Mouse (Mus musculus) kidney, embryonic 14.5 days (tissue): ENCODE data around the gene Ahsa1. TPM values are rescaled to one million over a fixed set of nuclear protein-coding genes. Genes with fewer than 3 reads are reported as not detected.

Experiments
- ATAC-seq: fragments of 200-750 bp; cut with Nextera tagmentation; 2 replicates; pipeline ENCODE4 v1.8.0; 2017; ENCODE audit warnings: moderate number of reproducible peaks, mild to moderate bottlenecking, moderate TSS enrichment, moderate library complexity; ENCODE audit not compliant: low FRiP score, low TSS enrichment
- H3K27ac ChIP-seq: fragments of 300-500 bp; sonication (generic); 2 replicates; pipeline ENCODE4 v1.5.1; 2014; ENCODE audit warnings: low read depth, mild to moderate bottlenecking, low read length, moderate library complexity, mixed read lengths
- H3K27me3 ChIP-seq: fragments of 300-500 bp; sonication (generic); 2 replicates; pipeline ENCODE4 v1.6.1; 2014; ENCODE audit warnings: mild to moderate bottlenecking, low read length; ENCODE audit not compliant: control insufficient read depth, insufficient read depth
- H3K36me3 ChIP-seq: fragments of 300-500 bp; sonication (generic); 2 replicates; pipeline ENCODE4 v1.6.1; 2014; ENCODE audit warnings: low read length, mixed read lengths; ENCODE audit not compliant: control insufficient read depth, insufficient read depth
- H3K4me1 ChIP-seq: fragments of 300-500 bp; sonication (generic); 2 replicates; pipeline ENCODE4 v1.6.1; 2014; ENCODE audit warnings: low read length, mixed read lengths; ENCODE audit not compliant: control insufficient read depth, insufficient read depth
- H3K4me2 ChIP-seq: fragments of 300-500 bp; sonication (generic); replicated peaks from 2 replicates; pipeline ENCODE4 v1.6.1; 2014; ENCODE audit warnings: low read depth, mild to moderate bottlenecking, low read length
- H3K4me3 ChIP-seq: fragments of 300-500 bp; sonication (generic); 2 replicates; pipeline ENCODE4 v1.5.1; 2014; ENCODE audit warnings: mild to moderate bottlenecking, low read length
- H3K9ac ChIP-seq: fragments of 300-500 bp; sonication (generic); 2 replicates; pipeline ENCODE4 v1.6.1; 2014; ENCODE audit warnings: low read depth, mild to moderate bottlenecking, low read length, moderate library complexity
- H3K9me3 ChIP-seq: fragments of 300-500 bp; sonication (generic); 2 replicates; pipeline ENCODE4 v1.6.1; 2016; ENCODE audit warnings: low read length; ENCODE audit not compliant: control insufficient read depth
- WGBS: fragments of 180-500 bp; shearing (Covaris S2); extraction: QIAGEN DNeasy Blood & Tissue Kit; methylation state at CpG from one replicate; pipeline ENCODE4 v1.1.7; 2014; 5-methylcytosine and 5-hydroxymethylcytosine counted together
- polyA plus RNA-seq: library from polyadenylated mRNA; unstranded; fragments of >200 nt; fragmentation: Nextera tagmentation; extraction: Ambion mirVana; gene quantifications from 2 replicates; pipeline ENCODE4 v1.2.1, GENCODE M21; 2014

The Ahsa1 gene
- 203 and 219 TPM in 2 replicates for polyA plus RNA-seq

DNA sequence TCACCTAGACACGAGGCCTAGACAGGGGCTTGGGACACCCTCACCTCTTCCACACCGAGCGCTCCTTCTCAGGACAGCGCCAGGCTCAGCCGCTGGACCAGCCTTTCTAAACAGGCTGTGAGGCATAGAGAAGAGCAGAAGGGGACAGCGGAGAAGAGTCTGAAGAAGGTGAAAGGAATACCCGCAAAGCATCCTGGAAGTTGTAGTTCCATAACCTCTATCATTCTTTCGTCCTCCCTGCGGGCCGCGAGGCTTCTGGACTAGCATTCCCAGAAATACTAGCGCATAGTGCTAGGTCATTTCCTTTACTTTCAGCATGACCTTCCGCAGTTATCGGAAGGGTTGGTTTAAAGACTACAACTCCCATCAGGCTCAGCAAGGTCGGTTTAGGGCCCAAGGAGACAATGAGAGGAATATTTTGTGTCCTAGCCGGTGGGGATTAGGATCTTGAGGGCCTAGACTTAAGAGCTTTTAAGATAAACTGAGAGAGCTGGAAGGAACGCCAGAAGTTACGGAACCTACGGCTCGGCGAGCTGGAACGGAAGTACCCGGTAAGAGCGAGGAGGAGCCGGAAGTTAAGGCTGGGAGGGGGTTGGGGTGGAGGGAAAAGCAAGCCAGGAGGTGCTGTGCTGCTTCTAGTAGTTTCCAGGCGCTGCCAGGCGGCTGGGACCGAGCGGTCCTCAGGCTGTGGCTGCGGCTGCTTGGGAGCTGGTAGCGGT lies at the start of gene Ahsa1, which contains the start of gene Vipas39:
TSS of gene Ahsa1 (plus strand) at position 372 of the 719 bp plus-strand sequence.
TSS of gene Vipas39 (minus strand) at position 149 of the 719 bp plus-strand sequence.
- WGBS, result under 1% methylated on average over 31 of the region's 31 CpGs
- Histone ChIP-seq H3K36me3 (peaks cover 53% of the 10 kb centered on the region), H3K4me1 (peaks cover 8% of the 10 kb centered on the region), H3K9ac (peak within 1 kb of the TSS; percentile 87), H3K9me3 (no peaks in the 10 kb centered on the region), H3K4me3 (peak within 1 kb of the TSS; percentile 92), H3K27ac (peak within 1 kb of the TSS; percentile 84), H3K4me2 (peak within 1 kb of the TSS; percentile 78), H3K27me3 (no peaks in the 10 kb centered on the region)
- ATAC-seq, result peak; percentile 96

DNA sequence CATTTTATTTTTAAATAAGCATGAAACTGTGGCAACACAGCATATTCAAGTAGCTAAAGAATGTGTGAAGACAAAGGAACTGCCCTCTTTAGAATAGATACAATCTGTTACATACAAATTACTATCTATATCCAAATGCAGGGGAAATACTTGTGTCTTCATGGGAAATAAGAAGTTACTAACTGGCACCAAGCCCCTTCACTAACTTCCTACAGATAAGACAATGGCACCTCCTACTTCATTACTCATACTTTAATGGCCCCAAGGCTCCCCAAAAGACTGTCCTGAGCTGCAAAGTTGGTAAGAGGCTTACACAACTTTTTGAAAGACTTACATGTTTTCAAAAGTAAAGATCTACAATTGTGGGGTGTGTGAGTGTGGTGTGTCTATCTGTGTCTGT lies 48.7 kb upstream of the Ahsa1 start:
- H3K27ac ChIP-seq, result no peak overlapping the region
- no peak overlapping the region for H3K4me2 ChIP-seq
- H3K4me3 ChIP-seq, result no peak overlapping the region
- no peak for ATAC-seq
- no peaks in the 10 kb centered on the region for H3K27me3 ChIP-seq
- no peak overlapping the region for H3K9ac ChIP-seq
- no peaks in the 10 kb centered on the region for H3K4me1 ChIP-seq
- H3K36me3 ChIP-seq, result no peaks in the 10 kb centered on the region
- no peaks in the 10 kb centered on the region for H3K9me3 ChIP-seq

DNA sequence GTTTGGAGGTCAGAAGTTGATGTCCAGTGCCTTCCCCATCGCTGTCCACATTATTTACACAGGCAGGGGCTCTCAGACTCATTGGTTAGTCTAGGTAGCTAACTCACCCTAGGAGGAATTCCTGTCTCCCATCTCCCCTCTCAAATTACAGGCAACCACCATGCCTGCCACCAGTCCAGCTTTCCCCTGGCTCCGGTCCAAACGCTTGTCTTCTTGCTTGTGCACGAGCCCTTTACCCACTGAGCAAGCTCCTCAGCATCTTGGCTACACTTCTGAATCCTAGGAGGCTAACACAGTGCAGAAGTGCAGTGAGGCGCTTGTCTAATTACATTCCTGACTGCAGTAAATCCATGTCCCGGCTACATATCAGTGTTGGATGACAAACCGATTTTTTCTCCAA lies 46.9 kb upstream of the Ahsa1 start:
- Histone ChIP-seq H3K27ac (no peak overlapping the region), H3K27me3 (no peaks in the 10 kb centered on the region), H3K36me3 (no peaks in the 10 kb centered on the region), H3K4me1 (no peaks in the 10 kb centered on the region), H3K4me2 (no peak overlapping the region), H3K9ac (no peak overlapping the region), H3K9me3 (no peaks in the 10 kb centered on the region), H3K4me3 (no peak overlapping the region)
- WGBS, result 56% methylated on average over 7 of the region's 7 CpGs
- ATAC-seq, result no peak

DNA sequence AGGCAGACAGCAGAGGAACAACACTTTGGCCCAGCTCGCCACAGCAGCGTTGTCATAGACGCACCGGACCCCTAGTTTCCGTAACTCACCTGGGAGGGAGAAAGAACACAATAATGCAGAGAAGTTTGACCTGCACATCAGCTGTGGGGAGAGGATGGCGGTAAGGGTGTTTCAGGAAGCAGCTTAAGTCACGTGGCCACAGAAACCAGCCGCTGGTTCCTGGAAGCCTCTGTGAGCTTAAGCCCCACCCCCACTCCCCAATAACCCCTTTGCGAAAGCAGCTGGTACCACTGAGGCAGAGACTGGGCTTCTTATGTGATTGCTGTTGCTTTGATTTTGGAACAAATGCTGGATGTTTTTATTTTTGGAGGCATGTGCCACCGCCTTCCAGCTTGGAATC lies 41.3 kb upstream of the Ahsa1 start:
- no peaks in the 10 kb centered on the region for H3K9me3 ChIP-seq
- no peaks in the 10 kb centered on the region for H3K36me3 ChIP-seq
- 81% methylated on average over 10 of the region's 10 CpGs for WGBS
- H3K4me2 ChIP-seq, result no peak overlapping the region; the same call in 1 of the 2 replicates
- no peak for ATAC-seq
- H3K27ac ChIP-seq, result no peak overlapping the region
- no peak overlapping the region for H3K4me3 ChIP-seq
- H3K27me3 ChIP-seq, result no peaks in the 10 kb centered on the region
- H3K9ac ChIP-seq, result no peak overlapping the region
- no peaks in the 10 kb centered on the region for H3K4me1 ChIP-seq

DNA sequence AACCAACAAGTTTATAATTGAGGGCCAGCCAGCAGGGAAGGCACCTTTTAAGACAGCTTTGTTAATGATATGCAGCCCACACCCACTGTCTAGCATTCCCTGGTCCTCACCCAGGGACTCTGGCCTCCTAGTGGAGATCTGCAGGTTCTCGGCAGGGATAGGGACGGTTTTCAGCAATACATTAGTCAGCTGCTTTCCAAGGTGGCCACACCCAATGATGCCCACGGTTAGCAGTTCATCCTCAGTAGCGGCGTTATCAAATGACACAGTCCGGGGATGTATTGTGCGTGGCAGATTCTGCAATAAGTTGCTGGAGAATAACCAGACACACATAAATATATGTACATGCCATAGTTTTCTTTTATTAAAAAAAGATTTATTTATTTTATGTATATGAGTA lies 39.5 kb upstream of the Ahsa1 start:
- no peak overlapping the region for H3K27ac ChIP-seq
- H3K36me3 ChIP-seq, result no peaks in the 10 kb centered on the region
- no peaks in the 10 kb centered on the region for H3K9me3 ChIP-seq
- whole genome bisulfite sequencing, result 79% methylated on average over 7 of the region's 7 CpGs
- no peak overlapping the region for H3K4me3 ChIP-seq
- H3K4me2 ChIP-seq, result no peak overlapping the region
- no peaks in the 10 kb centered on the region for H3K4me1 ChIP-seq
- no peak overlapping the region for H3K9ac ChIP-seq
- no peaks in the 10 kb centered on the region for H3K27me3 ChIP-seq
- no peak for ATAC-seq

- 95% methylated on average over 2 of the region's 2 CpGs for WGBS
Measured at GRCm38 (mm10) chr12:87229633-87230032, 36.6 kb upstream of the Ahsa1 start.

DNA sequence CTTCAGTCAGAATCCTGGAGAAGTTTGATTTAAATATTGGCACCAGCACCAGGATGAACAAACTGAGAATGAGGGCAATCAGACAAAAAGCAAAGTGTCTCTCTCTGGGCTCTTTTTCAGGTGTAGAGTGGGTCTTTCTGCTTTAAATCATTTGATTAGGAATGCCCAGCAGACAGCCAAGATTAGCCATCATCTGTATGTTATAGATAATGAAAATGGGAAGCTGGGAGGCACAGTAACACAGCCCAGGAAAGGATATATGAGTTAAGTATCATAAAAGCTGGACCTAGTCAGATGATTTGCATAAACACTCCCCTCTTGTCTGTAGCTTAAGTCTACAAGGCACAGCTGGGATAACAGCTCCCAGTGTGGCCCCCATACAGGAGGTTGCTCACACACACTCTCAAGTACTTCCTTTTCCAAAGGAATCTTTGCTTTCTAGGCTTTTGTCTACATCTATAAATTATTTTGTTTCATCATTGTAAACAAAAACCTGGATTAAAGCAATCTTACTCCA lies 35.8 kb upstream of the Ahsa1 start:
- Histone ChIP-seq H3K9me3 (no peaks in the 10 kb centered on the region), H3K27ac (no peak overlapping the region), H3K4me2 (no peak overlapping the region), H3K36me3 (no peaks in the 10 kb centered on the region), H3K9ac (no peak overlapping the region), H3K4me1 (no peaks in the 10 kb centered on the region), H3K4me3 (no peak overlapping the region), H3K27me3 (no peaks in the 10 kb centered on the region)
- ATAC-seq, result no peak

More at GRCm38 (mm10) chr12:87229633-87230032, 36.6 kb upstream of the Ahsa1 start:
- Histone ChIP-seq H3K9ac (no peak overlapping the region), H3K4me3 (no peak overlapping the region), H3K4me2 (no peak overlapping the region), H3K36me3 (no peaks in the 10 kb centered on the region), H3K27me3 (no peaks in the 10 kb centered on the region), H3K9me3 (no peaks in the 10 kb centered on the region), H3K27ac (no peak overlapping the region), H3K4me1 (no peaks in the 10 kb centered on the region)
- ATAC-seq, result no peak

GRCm38 (mm10) chr12:87236882-87237483 lies 29.3 kb upstream of the Ahsa1 start:
- Histone ChIP-seq H3K4me1 (no peaks in the 10 kb centered on the region), H3K4me3 (no peak overlapping the region), H3K27me3 (no peaks in the 10 kb centered on the region), H3K9me3 (no peaks in the 10 kb centered on the region), H3K9ac (no peak overlapping the region), H3K36me3 (peaks cover 36% of the 10 kb centered on the region), H3K27ac (no peak overlapping the region), H3K4me2 (no peak overlapping the region)
- 85% methylated on average over 5 of the region's 5 CpGs for WGBS
- ATAC-seq, result no peak

DNA sequence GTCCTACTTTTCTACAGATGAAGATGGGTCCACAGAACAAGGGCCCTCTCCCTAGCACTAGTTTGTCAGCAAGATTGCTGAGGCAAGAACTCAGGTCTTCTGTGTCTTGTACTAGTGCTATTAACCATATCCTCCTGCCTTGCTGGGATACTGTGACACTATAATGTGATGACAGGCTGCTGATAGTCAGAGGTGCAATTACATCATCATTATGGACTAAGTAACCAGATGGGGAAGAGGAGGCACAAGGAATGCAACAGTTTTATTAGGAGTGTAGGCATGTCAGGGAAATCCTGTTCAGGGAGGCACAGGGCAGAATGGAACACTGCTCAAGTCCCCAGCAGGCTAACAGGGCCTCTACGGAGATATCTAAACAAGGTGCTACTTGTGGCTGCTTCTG lies 27.6 kb upstream of the Ahsa1 start, which contains the start of gene Noxred1:
TSS of gene Noxred1 (minus strand) at position 101 of the 400 bp plus-strand sequence.
- Histone ChIP-seq H3K27ac (no peak within 1 kb of the TSS), H3K27me3 (no peaks in the 10 kb centered on the region), H3K36me3 (peaks cover 49% of the 10 kb centered on the region), H3K4me3 (no peak within 1 kb of the TSS), H3K4me2 (no peak within 1 kb of the TSS), H3K9me3 (no peaks in the 10 kb centered on the region), H3K4me1 (no peaks in the 10 kb centered on the region), H3K9ac (no peak within 1 kb of the TSS)
- WGBS, result 91% methylated on average over 1 of the region's 1 CpGs
- ATAC-seq, result no peak
